Mouse (Mus musculus) myocyte (in vitro differentiated cells): ENCODE measurements around the gene Haus5. TPM values are rescaled to one million over a fixed set of nuclear protein-coding genes. Genes with fewer than 3 reads are reported as not detected.
A peak's percentile ranks its signal among the peaks of the same experiment; 100 is the strongest.

ENCODE experiments used
- H3K27me3 ChIP-seq: one replicate; pipeline ENCODE4 v1.6.1; 2011; ENCODE audit not compliant: control insufficient read depth, insufficient read depth, insufficient read length
- H3K36me3 ChIP-seq: one replicate; pipeline ENCODE4 v1.6.1; 2011; ENCODE audit not compliant: control insufficient read depth, insufficient read depth
- H3K4me2 ChIP-seq: one replicate; pipeline ENCODE4 v1.6.1; 2011; ENCODE audit warnings: low read depth, control low read depth
- H3K4me3 ChIP-seq: one replicate; pipeline ENCODE4 v1.5.1; 2011; ENCODE audit warnings: mild to moderate bottlenecking, control low read depth, moderate library complexity
- H3K79me2 ChIP-seq: one replicate; pipeline ENCODE4 v1.6.1; 2011; ENCODE audit not compliant: control insufficient read depth, insufficient read depth
- H3ac ChIP-seq: one replicate; pipeline ENCODE4 v1.6.1; 2011; ENCODE audit not compliant: control insufficient read depth, insufficient read length
- CEBPB ChIP-seq: IDR thresholded peaks from 2 replicates; pipeline ENCODE4 v1.6.1; 2011; ENCODE audit warnings: mild to moderate bottlenecking, moderate library complexity; ENCODE audit not compliant: poor library complexity, insufficient read depth, severe bottlenecking
- E2F4 ChIP-seq: IDR thresholded peaks from one replicate; pipeline ENCODE4 v1.6.1; 2011; ENCODE audit warnings: mild to moderate bottlenecking, control low read depth, moderate library complexity; ENCODE audit not compliant: insufficient read depth
- MAX ChIP-seq: IDR thresholded peaks from one replicate; pipeline ENCODE4 v1.6.1; 2011; ENCODE audit warnings: low read depth, mild to moderate bottlenecking, control low read depth
- MYOD1 ChIP-seq, 3 experiments: IDR thresholded peaks; one replicate each; pipeline ENCODE4 v1.6.1; 2011; ENCODE audit warnings: control low read depth in 2 of 3, low read depth in 2 of 3, mild to moderate bottlenecking in 2 of 3, moderate library complexity in 1 of 3; ENCODE audit not compliant: insufficient read length in 2 of 3, control insufficient read depth in 1 of 3
- MYOG ChIP-seq, 3 experiments: IDR thresholded peaks; one replicate each; pipeline ENCODE4 v1.6.1; 2011; ENCODE audit warnings: control low read depth in 2 of 3, low read depth in 2 of 3, mild to moderate bottlenecking in 2 of 3; ENCODE audit not compliant: insufficient read length in 2 of 3, control insufficient read depth in 1 of 3, insufficient read depth in 1 of 3
- POLR2A ChIP-seq: IDR thresholded peaks from one replicate; pipeline ENCODE4 v1.6.1; 2011; ENCODE audit warnings: low read depth, mild to moderate bottlenecking, control low read depth, moderate library complexity; ENCODE audit not compliant: insufficient read length
- POLR2AphosphoS2 ChIP-seq: IDR thresholded peaks from one replicate; pipeline ENCODE4 v1.6.1; 2011; ENCODE audit warnings: low read depth, control low read depth; ENCODE audit not compliant: insufficient read length
- REST ChIP-seq: IDR thresholded peaks from one replicate; pipeline ENCODE4 v1.6.1; 2011; ENCODE audit warnings: mild to moderate bottlenecking, control low read depth, moderate library complexity; ENCODE audit not compliant: insufficient read depth, insufficient read length
- SRF ChIP-seq: IDR thresholded peaks from one replicate; pipeline ENCODE4 v1.6.1; 2011; ENCODE audit warnings: low read depth; ENCODE audit not compliant: control insufficient read depth, insufficient read length
- TCF12 ChIP-seq: IDR thresholded peaks from one replicate; pipeline ENCODE4 v1.6.1; 2011; ENCODE audit warnings: mild to moderate bottlenecking, control low read depth; ENCODE audit not compliant: poor library complexity, insufficient read depth, severe bottlenecking
- TCF3 ChIP-seq: IDR thresholded peaks from one replicate; pipeline ENCODE4 v1.6.1; 2011; ENCODE audit warnings: low read depth, control low read depth; ENCODE audit not compliant: insufficient read length
- USF1 ChIP-seq: IDR thresholded peaks from one replicate; pipeline ENCODE4 v1.6.1; 2011; ENCODE audit warnings: low read depth, mild to moderate bottlenecking, control low read depth, moderate library complexity
- polyA plus RNA-seq: library from polyadenylated mRNA; unstranded; fragments of >200 nt; fragmentation: generic; extraction: Trizol; gene quantifications from one replicate; pipeline ENCODE4 v1.2.1, GENCODE M21; 2012; ENCODE audit warnings: missing spikeins

The Haus5 gene
- polyA plus RNA-seq = 8.4 TPM

- Histone ChIP-seq H3K27me3 (no peaks in the 10 kb centered on the region), H3K4me2 (peak within 1 kb of the TSS; percentile 93)
Observed at GRCm38 (mm10) chr7:30664529-30665200, at the start of gene Haus5. Gene Haus5, minus strand, starts transcription at chr7:30664994.

GRCm38 (mm10) chr7:30711942-30712341 is 47.1 kb upstream of the Haus5 start, which contains the start of gene Atp4a:
Gene Atp4a, plus strand, starts transcription at chr7:30712209.
- TF ChIP-seq MAX = no peak
- TF ChIP-seq TCF3 = no peak
- no peak for TF ChIP-seq REST
- no peak for TF ChIP-seq USF1
- TF ChIP-seq POLR2A = no peak
- no peak for TF ChIP-seq MYOG (IDR thresholded peaks at IDR 0.05; ENCODE audit: control insufficient read depth in 1 of 3, insufficient read depth in 1 of 3, insufficient read length in 2 of 3, low read depth in 2 of 3)
- no peak for TF ChIP-seq CEBPB
- no peak for TF ChIP-seq E2F4
- TF ChIP-seq SRF = no peak
- no peak for TF ChIP-seq TCF12
- no peak for TF ChIP-seq MYOD1 (IDR thresholded peaks at IDR 0.05; ENCODE audit: control insufficient read depth in 1 of 3, insufficient read length in 2 of 3, low read depth in 2 of 3)
- TF ChIP-seq POLR2AphosphoS2 = no peak
- Histone ChIP-seq H3K27me3 (peaks cover 65% of the 10 kb centered on the region), H3K79me2 (no peaks in the 10 kb centered on the region), H3K36me3 (no peaks in the 10 kb centered on the region), H3ac (no peak within 1 kb of the TSS), H3K4me3 (no peak within 1 kb of the TSS), H3K4me2 (no peak within 1 kb of the TSS)

More at GRCm38 (mm10) chr7:30664529-30665200, at the start of gene Haus5:
- Histone ChIP-seq H3K4me3 (peak within 1 kb of the TSS; percentile 66), H3K79me2 (no peaks in the 10 kb centered on the region), H3ac (peak within 1 kb of the TSS; percentile 15), H3K36me3 (no peaks in the 10 kb centered on the region)
- TF ChIP-seq USF1 (no peak), POLR2A (peak; percentile 62), TCF12 (no peak), SRF (peak; percentile 52), MYOD1 (IDR thresholded peaks at IDR 0.05; ENCODE audit: control insufficient read depth in 1 of 3, insufficient read length in 2 of 3, low read depth in 2 of 3) (no peak), REST (no peak), MAX (no peak), POLR2AphosphoS2 (no peak), TCF3 (no peak), MYOG (IDR thresholded peaks at IDR 0.05; ENCODE audit: control insufficient read depth in 1 of 3, insufficient read depth in 1 of 3, insufficient read length in 2 of 3, low read depth in 2 of 3) (peak in 1 of 3 experiments; percentile 7), CEBPB (no peak), E2F4 (peak; percentile 97)

GRCm38 (mm10) chr7:30707441-30707840 is 42.6 kb upstream of the Haus5 start:
- Histone ChIP-seq H3K79me2 (no peaks in the 10 kb centered on the region), H3K4me2 (no peak overlapping the region), H3ac (no peak overlapping the region), H3K27me3 (peaks cover 43% of the 10 kb centered on the region), H3K36me3 (no peaks in the 10 kb centered on the region), H3K4me3 (no peak overlapping the region)
- no peak for TF ChIP-seq REST
- no peak for TF ChIP-seq TCF12
- no peak for TF ChIP-seq SRF
- TF ChIP-seq MYOG (IDR thresholded peaks at IDR 0.05; ENCODE audit: control insufficient read depth in 1 of 3, insufficient read depth in 1 of 3, insufficient read length in 2 of 3, low read depth in 2 of 3) = no peak
- no peak for TF ChIP-seq TCF3
- no peak for TF ChIP-seq CEBPB
- no peak for TF ChIP-seq E2F4
- no peak for TF ChIP-seq MAX
- TF ChIP-seq USF1 = no peak
- TF ChIP-seq MYOD1 (IDR thresholded peaks at IDR 0.05; ENCODE audit: control insufficient read depth in 1 of 3, insufficient read length in 2 of 3, low read depth in 2 of 3) = no peak
- no peak for TF ChIP-seq POLR2AphosphoS2
- no peak for TF ChIP-seq POLR2A

- Histone ChIP-seq H3K79me2 (no peaks in the 10 kb centered on the region), H3K4me3 (no peak overlapping the region), H3K4me2 (no peak overlapping the region), H3K27me3 (peaks cover 32% of the 10 kb centered on the region), H3ac (no peak overlapping the region), H3K36me3 (no peaks in the 10 kb centered on the region)
- TF ChIP-seq MAX (no peak), POLR2AphosphoS2 (no peak), CEBPB (no peak), TCF12 (no peak), E2F4 (no peak), POLR2A (no peak), USF1 (no peak), MYOD1 (IDR thresholded peaks at IDR 0.05; ENCODE audit: control insufficient read depth in 1 of 3, insufficient read length in 2 of 3, low read depth in 2 of 3) (no peak), MYOG (IDR thresholded peaks at IDR 0.05; ENCODE audit: control insufficient read depth in 1 of 3, insufficient read depth in 1 of 3, insufficient read length in 2 of 3, low read depth in 2 of 3) (no peak), REST (no peak), TCF3 (no peak), SRF (no peak)
Observed at GRCm38 (mm10) chr7:30706214-30706882, 41.6 kb upstream of the Haus5 start.
